Mouse (Mus musculus) thymus, postnatal 4 days (tissue): Measurements from ENCODE around the gene Rap2b.
A peak's percentile ranks its signal among the peaks of the same experiment; 100 is the strongest.

Experiments
- DNase-seq: peaks from one replicate; pipeline ENCODE4 v3.0.0; 2021

Gene Rap2b

DNA sequence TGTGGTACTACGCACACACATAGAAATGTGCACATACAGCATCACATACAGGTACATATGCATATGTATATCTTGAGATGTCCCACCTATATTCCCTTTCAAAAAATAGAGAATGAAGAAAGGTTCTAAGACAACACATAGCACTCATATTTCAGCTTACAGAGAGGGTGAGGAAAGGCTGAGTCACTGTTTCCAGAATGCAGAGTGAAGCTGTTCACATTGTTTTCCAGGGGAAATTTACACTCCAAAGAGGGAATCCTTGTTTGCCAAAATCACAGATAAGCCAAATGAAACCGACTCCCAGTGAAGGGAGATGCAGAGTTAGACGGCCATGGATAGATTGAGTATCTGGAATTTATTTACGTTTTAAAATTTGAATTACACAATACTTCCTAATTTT, 30.1 kb downstream of the Rap2b start:
- no peak for DNase-seq

DNA sequence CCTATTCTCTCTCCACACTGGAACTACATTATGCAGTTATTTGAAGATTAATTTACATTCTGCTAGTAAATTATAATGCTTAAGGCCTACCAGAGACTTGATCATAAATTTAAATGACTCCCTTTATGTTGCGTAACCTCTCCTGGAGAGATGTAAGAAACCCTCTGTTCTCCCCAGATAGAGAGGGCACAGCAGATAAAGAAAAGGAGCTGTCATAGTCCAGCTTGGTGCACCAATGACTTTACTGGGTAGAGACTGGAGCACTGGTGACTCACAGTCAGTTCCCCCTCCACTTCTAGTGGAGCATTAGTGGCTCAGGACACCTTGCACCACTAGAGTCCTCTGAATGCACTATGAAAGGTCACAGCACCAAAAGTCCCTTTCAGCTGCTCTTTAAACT, 31.4 kb downstream of the Rap2b start:
- no peak for DNase-seq

DNA sequence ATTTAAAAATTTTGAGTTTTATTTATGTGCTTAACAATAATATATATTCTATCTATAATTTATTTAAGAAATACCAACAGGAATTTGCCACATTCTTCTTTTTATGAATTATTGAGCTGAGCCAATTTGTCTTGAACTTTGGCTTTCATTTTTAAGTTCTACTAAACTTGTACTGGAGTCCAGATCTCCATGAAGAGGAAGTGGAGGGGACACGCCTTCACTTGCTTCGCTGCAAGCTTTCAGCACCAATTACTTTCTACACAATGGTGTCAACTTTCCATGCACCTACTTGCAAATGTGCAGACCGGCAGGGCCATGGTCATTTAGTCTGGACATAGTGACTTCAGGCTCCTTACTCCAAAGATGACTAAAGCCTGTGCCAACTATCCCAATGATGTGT, 32.1 kb downstream of the Rap2b start:
- DNase-seq = no peak

DNA sequence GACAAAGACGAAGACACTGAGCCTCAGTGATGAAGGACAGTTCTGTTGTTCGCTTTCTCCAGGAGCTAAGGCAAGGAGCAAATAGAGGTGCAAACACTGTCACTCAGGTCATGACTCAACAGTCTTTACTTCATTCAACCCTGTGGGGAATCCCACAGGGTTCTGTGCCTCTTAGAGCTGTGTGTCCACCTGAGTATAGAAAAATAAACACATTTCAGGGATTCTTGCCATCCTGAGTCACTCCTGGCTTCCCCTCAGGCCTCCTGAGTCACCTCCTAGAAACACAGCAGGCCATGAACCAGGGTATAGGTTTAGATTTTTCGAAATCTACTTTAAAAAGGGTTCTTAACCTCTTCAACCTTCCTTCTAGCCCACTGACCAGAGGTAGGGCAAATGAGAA, 33.9 kb downstream of the Rap2b start:
- no peak for DNase-seq

DNA sequence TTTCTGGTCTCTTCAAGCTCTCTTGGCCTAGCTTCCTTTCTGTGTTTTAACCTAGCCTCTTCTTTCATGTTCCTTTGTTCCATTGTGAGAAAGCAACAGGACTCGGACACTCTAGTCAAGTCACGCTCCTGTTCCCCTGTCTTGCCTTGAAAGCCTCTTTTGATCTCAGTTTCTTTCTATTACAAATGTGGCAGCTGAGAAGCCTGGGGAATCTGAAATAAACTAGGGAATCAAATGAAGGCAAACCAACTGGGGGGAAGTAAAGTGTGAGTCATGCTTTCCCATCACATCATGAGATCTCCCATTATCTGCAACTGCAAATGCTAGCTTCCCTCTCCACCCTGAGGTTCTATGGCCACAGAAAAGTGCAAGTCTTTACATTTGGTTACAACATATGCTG, 35.3 kb downstream of the Rap2b start:
- no peak for DNase-seq

DNA sequence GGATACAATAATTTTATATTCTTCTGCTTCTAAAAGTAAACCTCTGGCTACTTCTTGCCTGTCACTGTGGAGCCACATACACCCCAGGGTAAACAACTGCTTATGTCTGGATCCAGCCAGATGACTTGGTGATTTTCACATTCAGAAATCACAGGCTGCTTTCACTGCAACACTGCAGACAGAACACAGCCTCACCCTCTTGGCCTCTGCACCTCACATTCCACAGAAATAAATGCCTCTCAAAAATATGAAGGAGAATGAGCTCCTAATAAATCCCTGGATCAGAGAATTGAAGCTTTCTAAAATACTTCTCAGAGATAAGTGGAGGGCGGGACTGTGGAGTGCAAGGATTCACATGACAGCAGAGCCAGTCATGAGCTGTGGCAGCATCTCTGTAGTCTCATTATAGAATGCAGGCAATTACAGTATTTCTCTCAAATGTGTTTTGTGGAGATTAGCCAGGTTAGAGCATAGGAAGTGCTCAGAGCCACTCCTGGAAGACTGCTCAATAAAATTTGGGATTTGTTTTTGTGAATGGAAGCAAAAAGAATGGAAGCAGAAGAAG, 39.5 kb downstream of the Rap2b start:
- no peak for DNase-seq

DNA sequence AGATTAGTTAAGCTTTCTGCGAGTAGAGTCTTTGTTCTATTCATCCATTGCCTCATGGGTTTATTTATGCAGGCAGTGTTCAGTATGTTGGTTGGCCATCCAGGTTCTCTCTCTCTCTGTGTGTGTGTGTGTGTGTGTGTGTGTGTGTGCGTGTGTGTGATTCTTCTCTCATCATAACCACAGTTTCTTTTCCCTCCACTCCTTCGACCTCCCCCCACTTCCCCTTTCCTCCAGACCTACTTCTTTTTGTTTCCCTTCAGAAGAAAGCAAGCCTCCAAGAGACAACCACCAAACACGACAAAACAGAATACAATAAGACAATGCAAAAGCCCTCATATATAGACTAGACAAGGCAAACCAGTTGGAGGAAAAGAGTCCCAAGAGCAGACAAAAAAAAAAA, 45.5 kb downstream of the Rap2b start:
- DNase-seq = no peak

DNA sequence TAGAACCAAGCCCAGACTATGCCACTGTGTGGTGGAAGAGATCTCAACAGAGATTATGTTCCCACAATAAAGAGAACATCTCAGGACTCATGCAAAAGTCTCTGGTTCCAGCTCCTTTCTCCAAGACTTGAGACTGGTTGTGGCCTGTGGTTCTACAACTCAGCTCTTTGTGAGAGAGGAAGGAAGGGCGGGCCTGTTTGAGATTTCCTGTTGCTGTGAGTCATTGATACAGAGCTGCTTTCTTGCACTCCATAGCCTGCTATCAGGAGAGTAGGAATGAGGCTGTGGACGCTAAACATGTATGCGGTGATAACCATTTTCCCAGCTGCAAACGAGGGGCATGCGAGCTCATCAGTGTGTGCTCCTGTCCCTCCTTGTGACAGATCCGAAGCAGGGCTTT, 48.2 kb downstream of the Rap2b start:
- DNase-seq = peak; percentile 14

DNA sequence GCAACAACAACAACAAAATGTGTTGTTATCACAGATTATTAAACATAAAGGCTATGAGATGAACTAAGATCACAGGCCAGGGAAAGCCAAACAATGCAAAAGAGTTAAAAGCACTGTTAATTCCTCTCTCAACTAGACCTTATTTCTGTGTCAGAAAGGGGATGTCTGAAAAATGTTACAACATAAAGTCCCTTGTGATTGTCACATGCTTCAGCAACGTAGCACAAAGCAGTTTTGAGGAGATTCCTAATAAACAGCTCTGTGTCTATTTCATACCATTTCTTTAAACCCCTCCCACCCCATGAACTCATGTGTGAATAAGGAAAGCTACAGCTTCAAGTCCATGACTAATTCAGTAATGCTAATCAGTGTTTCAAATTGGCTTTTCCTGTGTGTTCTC, 54.4 kb downstream of the Rap2b start:
- no peak for DNase-seq
